Mouse (Mus musculus) C2C12 (cell line): ENCODE data around the gene Wrap53. TPM values are rescaled to one million over a fixed set of nuclear protein-coding genes. Genes with fewer than 3 reads are reported as not detected.

Source experiments
- H3K27me3 ChIP-seq: one replicate; pipeline ENCODE4 v1.6.1; 2011; ENCODE audit not compliant: control insufficient read depth, insufficient read depth, insufficient read length
- H3K36me3 ChIP-seq: one replicate; pipeline ENCODE4 v1.6.1; 2011; ENCODE audit not compliant: control insufficient read depth, insufficient read depth
- H3K4me3 ChIP-seq: one replicate; pipeline ENCODE4 v1.5.1; 2011; ENCODE audit warnings: mild to moderate bottlenecking, control low read depth; ENCODE audit not compliant: poor library complexity, insufficient read depth, severe bottlenecking
- H3K79me2 ChIP-seq: one replicate; pipeline ENCODE4 v1.6.1; 2011; ENCODE audit not compliant: control insufficient read depth, insufficient read depth
- H3K79me3 ChIP-seq: one replicate; pipeline ENCODE4 v1.6.1; 2011; ENCODE audit warnings: low read depth, control low read depth
- H3ac ChIP-seq: one replicate; pipeline ENCODE3; 2011; ENCODE audit warnings: low read depth; ENCODE audit not compliant: control insufficient read depth, insufficient read length
- CEBPB ChIP-seq: IDR thresholded peaks from one replicate; pipeline ENCODE4 v1.6.1; 2011; ENCODE audit warnings: low read depth, mild to moderate bottlenecking, control low read depth, moderate library complexity
- CTCF ChIP-seq: IDR thresholded peaks from one replicate; pipeline ENCODE4 v1.5.1; 2011; ENCODE audit not compliant: control insufficient read depth, insufficient read depth, insufficient read length
- FOSL1 ChIP-seq: IDR thresholded peaks from one replicate; pipeline ENCODE4 v1.8.0; 2011; ENCODE audit warnings: mild to moderate bottlenecking, low read length; ENCODE audit not compliant: poor library complexity, insufficient read depth, severe bottlenecking
- MAX ChIP-seq: IDR thresholded peaks from one replicate; pipeline ENCODE4 v1.6.1; 2011; ENCODE audit warnings: mild to moderate bottlenecking, control low read depth
- MYOD1 ChIP-seq: IDR thresholded peaks from one replicate; pipeline ENCODE4 v1.6.1; 2011; ENCODE audit warnings: low read depth; ENCODE audit not compliant: control insufficient read depth, insufficient read length
- MYOG ChIP-seq: IDR thresholded peaks from one replicate; pipeline ENCODE4 v1.6.1; 2011; ENCODE audit not compliant: control insufficient read depth, insufficient read length; ENCODE audit errors: extremely low read depth
- USF1 ChIP-seq: IDR thresholded peaks from one replicate; pipeline ENCODE4 v1.6.1; 2011; ENCODE audit warnings: low read depth, mild to moderate bottlenecking, control low read depth, moderate library complexity
- polyA plus RNA-seq: library from polyadenylated mRNA; unstranded; fragments of >200 nt; fragmentation: generic; extraction: Trizol; gene quantifications from one replicate; pipeline ENCODE4 v1.2.1, GENCODE M21; 2012; ENCODE audit warnings: missing spikeins

Gene Wrap53
- polyA plus RNA-seq, 1 experiment = 21.9 TPM

GRCm38 (mm10) chr11:69599436-69599835, 19.4 kb upstream of the Wrap53 start:
- no peak for TF ChIP-seq CTCF
- TF ChIP-seq CEBPB = no peak
- TF ChIP-seq MYOD1 = no peak
- TF ChIP-seq FOSL1 = no peak
- TF ChIP-seq MYOG = no peak
- no peak for TF ChIP-seq USF1
- no peak for TF ChIP-seq MAX
- Histone ChIP-seq H3K79me3 (no peaks in the 10 kb centered on the region), H3ac (no peak overlapping the region), H3K36me3 (no peaks in the 10 kb centered on the region), H3K4me3 (no peak overlapping the region), H3K79me2 (no peaks in the 10 kb centered on the region), H3K27me3 (peaks cover 14% of the 10 kb centered on the region)

GRCm38 (mm10) chr11:69594853-69595252, 14.8 kb upstream of the Wrap53 start:
- Histone ChIP-seq H3K79me2 (no peaks in the 10 kb centered on the region), H3K36me3 (peaks cover 42% of the 10 kb centered on the region), H3K27me3 (no peaks in the 10 kb centered on the region), H3K4me3 (no peak overlapping the region), H3ac (no peak overlapping the region), H3K79me3 (no peaks in the 10 kb centered on the region)
- TF ChIP-seq MYOD1 (no peak), USF1 (no peak), MYOG (no peak), CEBPB (no peak), FOSL1 (no peak), CTCF (no peak), MAX (no peak)

DNA sequence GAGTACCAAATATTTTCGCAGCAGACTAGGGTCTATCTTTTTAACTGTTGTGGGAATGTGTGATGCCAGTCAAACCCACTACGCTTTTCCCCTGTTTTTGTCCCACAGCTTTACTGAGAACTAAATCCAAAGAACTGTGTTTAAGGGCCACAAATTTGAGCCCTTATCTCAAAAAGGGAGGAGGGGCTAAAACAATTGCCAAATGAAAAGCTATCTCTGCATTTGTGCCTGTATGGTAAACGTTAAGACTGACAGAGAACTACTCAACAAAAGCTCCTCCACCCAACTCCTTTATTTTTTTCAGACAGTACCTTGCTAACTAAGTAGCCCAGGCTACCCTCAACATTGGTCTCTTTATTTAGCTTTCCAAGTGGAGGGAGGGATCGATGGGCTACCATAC, 12.7 kb upstream of the Wrap53 start:
- TF ChIP-seq CEBPB (no peak), MYOD1 (no peak), FOSL1 (no peak), MYOG (no peak), MAX (no peak), USF1 (no peak), CTCF (no peak)
- Histone ChIP-seq H3K79me2 (no peaks in the 10 kb centered on the region), H3K4me3 (no peak overlapping the region), H3K36me3 (peaks cover 62% of the 10 kb centered on the region), H3ac (no peak overlapping the region), H3K27me3 (no peaks in the 10 kb centered on the region), H3K79me3 (no peaks in the 10 kb centered on the region)

DNA sequence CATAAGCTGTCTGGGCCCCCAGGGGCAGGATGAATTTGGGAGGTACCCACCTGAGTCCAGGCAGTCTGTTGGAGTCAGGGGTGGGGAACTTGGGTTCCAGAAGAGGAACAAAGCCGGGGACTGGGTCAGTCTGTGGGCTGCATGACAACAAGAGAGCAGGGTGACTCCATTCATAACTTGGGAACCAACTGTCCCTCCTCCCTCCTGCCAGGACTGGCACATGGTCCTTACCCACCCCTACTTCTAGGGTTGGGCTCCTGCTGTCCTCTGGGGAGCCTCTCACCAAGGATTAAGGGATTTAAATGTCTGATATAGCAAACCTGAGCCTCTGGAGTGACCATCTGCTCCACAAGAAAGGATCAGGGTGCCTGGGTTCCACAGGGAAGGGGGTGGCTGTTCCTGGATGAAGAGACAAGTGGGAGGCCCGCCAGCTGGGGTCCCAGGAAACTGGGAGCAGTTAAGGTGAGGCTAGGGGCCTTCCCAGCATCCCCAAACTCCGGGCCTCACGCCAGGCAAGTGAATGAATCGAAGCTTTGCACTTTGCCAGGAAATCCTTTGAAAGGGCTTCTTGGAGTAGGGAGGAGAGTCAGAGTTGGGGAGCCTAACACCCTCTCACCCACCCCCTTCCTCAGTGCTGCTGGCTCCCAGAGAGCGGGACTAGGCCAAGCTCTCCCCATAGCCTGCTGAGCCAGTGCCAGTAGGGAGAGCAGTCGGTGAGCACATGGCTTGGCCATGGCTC, 12.0 kb upstream of the Wrap53 start:
- Histone ChIP-seq H3K79me3 (no peaks in the 10 kb centered on the region), H3ac (no peak overlapping the region), H3K79me2 (peaks cover 6% of the 10 kb centered on the region), H3K36me3 (peaks cover 70% of the 10 kb centered on the region), H3K27me3 (no peaks in the 10 kb centered on the region), H3K4me3 (no peak overlapping the region)
- TF ChIP-seq USF1 = no peak
- TF ChIP-seq FOSL1 = no peak
- TF ChIP-seq CTCF = no peak
- no peak for TF ChIP-seq CEBPB
- TF ChIP-seq MYOG = no peak
- TF ChIP-seq MYOD1 = no peak
- TF ChIP-seq MAX = no peak

GRCm38 (mm10) chr11:69591424-69591823, 11.4 kb upstream of the Wrap53 start:
- TF ChIP-seq MYOG (no peak), USF1 (no peak), CTCF (no peak), CEBPB (no peak)
- Histone ChIP-seq H3K4me3 (no peak overlapping the region), H3K79me3 (peaks cover 4% of the 10 kb centered on the region), H3K79me2 (peaks cover 13% of the 10 kb centered on the region), H3K27me3 (no peaks in the 10 kb centered on the region), H3K36me3 (peaks cover 75% of the 10 kb centered on the region), H3ac (no peak overlapping the region)

GRCm38 (mm10) chr11:69590622-69591021, 10.6 kb upstream of the Wrap53 start:
- TF ChIP-seq FOSL1 (no peak), MYOG (no peak), CTCF (no peak), MAX (no peak), CEBPB (no peak), MYOD1 (no peak), USF1 (no peak)
- H3K27me3 ChIP-seq = no peaks in the 10 kb centered on the region
- peaks cover 21% of the 10 kb centered on the region for H3K79me2 ChIP-seq
- H3K4me3 ChIP-seq = no peak overlapping the region
- H3K36me3 ChIP-seq = peaks cover 83% of the 10 kb centered on the region
- H3K79me3 ChIP-seq = peaks cover 12% of the 10 kb centered on the region
- no peak overlapping the region for H3ac ChIP-seq
